Mouse (Mus musculus): ENCODE measurements around the gene Fam166b. TPM values are rescaled to one million over a fixed set of nuclear protein-coding genes. Genes with fewer than 3 reads are reported as not detected.

The Fam166b gene
- total RNA-seq, 2 experiments from 2014 or later: not detected

DNA sequence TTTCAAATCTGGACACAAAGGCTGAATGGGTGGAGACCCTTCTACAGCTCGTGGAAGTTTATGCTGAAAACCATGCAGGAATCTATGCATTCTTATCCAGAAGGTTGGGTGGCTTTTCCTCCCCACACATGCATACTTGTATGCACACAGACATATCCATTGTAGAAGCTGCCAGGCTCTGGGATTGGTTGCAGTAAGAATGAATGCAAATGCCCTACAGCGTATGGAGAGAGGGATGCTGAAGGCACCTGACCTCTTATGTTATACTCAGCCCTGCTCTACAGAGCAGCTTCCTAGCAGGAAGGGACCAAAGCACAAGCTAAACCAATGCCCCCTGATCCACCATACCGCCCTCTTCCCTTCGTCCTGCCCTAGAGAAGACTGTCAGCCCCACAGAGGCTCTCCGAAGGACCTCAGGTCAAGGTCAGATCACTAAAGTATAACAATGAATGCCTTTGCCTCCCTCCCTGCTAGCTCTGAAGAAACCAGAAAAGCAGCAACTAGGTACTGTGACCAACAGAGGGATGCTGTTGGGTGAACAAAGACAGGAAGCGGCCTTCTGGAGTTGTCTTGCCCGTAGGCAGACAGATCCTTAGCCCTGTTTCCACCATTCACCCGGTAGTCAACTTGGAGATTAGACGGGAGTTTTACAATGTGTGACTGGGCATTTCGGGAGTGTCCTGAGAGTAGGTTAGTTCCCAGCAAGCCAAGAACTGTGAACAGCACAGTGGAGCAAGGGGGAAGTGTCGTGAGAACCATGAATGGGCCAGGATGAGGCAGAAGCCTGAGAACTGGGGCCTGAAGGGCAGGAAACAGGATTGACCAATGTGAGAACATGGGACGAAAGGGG, 21.6 kb downstream of the Fam166b start:
- ATAC-seq (replicated peaks; ENCODE audit: low FRiP score, poor library complexity, severe bottlenecking): no peak

DNA sequence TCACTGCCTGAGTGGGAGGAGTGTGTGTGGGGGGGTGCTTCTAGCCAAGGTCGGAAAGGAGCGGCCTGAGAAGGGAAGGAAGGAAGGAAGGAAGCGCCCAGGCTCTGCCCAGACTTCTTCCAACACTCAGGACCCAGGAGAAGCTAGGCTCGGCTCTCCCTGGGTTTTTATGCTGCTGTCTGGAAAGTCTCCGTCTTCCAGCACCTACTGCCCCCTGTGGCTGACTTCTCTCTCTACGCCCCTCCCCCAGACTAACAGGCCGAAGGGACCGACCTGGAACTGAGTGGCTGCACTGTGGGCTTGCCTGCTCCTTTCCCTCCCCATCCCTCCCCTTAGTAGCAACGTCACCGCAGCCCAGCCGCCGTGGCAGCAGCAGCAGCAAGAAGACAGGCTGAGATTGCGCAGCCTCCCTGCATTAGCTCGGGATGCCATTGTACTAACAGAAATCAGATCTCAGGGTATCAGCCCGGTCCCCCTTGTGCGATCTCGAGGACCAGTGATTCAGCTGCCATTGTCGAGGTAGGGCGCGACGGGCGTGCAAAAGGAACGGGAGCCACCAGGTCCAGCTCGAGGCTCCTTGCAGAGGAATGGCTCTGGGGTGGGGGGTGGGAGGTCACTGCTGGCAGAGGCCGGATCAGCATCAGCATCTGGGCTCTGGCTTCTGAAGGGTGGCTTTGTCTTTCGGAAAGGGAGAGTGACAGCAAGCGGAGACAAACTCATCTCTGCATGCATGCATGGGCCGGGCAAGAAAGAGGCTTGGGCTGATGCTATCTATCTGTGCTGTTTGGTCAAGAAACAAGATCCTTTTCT, 22.6 kb downstream of the Fam166b start:
- ATAC-seq (replicated peaks; ENCODE audit: low FRiP score, poor library complexity, severe bottlenecking): no peak

DNA sequence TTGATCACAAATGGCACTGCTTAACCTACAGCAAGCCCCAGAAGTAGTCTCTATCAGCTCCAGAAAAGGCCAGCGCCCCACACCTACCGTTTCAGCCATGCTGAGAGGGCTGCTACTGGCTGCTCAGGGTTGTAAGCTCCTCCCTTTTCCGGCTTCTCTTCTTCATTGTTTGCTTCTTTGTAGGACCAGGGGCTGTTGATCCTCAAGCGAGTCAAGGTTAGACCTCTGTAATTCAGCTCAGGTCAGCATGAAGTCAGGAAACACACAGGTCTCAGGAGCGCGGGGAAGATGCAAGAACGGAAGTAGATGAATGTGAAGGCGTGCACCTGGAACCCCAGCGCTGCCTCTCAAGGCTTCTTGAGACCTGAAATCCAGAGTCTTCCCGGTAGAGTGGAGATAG, 24.2 kb downstream of the Fam166b start:
- no peak for ATAC-seq (replicated peaks; ENCODE audit: low FRiP score, poor library complexity, severe bottlenecking)

DNA sequence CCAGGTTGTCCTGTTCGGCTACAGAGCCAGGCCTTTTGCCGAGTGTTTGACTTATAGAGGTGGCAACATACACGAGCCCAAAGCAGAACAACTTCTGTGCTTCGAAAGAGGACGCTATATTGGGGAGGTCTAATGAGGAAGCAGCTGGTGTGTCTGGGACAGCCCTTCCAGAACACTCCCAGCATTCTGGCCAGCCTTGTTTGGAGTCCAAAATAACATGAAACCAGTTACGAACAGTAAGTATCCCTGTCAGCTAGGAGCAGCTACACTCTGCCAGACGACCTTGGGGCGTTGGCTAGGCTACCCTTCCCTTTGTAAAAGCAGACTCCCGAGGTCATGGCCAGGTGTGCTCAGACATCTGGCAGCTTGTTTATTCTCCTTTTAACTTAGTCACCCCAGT, 26.7 kb downstream of the Fam166b start:
- no peak for ATAC-seq (replicated peaks; ENCODE audit: low FRiP score, poor library complexity, severe bottlenecking)

DNA sequence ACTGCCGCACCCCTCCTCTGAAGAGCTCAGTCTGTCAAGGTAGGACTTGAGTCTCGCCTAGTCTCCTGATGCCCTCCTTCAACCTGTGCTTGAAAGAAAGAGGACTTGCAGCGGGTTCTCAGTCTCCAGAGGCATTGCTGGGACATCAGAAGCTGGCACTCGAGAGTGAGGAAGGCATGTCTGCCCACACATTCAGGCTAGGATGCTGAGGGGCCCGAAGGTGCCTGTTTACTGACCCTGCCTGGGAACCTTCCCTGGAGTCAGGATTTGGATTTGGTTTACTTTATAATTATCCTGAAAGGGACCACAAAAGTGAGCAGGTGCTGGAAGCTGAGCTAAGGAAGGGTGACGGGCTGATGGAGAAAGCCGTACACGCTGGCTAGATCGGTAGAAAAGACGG, 27.4 kb downstream of the Fam166b start:
- ATAC-seq (replicated peaks; ENCODE audit: low FRiP score, poor library complexity, severe bottlenecking): no peak

DNA sequence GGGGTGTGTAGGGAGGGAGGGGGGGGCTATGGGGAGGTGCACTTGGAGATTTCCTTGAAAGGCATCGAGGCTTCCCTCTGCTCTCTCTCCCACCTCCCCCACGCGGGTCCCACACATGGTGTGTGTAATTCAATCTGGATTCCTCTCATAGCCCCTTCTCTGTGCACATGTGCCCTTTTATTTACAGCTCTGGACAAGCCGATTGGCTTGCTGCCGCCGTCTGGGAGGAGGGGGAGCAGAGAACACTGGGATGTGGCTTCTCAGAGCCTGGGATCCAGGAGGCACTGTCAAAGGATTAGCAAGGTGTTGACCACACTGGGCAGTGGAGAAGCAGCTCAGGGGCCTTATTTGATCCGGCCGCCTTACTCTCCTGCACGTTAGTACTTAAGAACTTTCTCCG, 28.0 kb downstream of the Fam166b start:
- ATAC-seq (replicated peaks; ENCODE audit: low FRiP score, poor library complexity, severe bottlenecking): no peak

DNA sequence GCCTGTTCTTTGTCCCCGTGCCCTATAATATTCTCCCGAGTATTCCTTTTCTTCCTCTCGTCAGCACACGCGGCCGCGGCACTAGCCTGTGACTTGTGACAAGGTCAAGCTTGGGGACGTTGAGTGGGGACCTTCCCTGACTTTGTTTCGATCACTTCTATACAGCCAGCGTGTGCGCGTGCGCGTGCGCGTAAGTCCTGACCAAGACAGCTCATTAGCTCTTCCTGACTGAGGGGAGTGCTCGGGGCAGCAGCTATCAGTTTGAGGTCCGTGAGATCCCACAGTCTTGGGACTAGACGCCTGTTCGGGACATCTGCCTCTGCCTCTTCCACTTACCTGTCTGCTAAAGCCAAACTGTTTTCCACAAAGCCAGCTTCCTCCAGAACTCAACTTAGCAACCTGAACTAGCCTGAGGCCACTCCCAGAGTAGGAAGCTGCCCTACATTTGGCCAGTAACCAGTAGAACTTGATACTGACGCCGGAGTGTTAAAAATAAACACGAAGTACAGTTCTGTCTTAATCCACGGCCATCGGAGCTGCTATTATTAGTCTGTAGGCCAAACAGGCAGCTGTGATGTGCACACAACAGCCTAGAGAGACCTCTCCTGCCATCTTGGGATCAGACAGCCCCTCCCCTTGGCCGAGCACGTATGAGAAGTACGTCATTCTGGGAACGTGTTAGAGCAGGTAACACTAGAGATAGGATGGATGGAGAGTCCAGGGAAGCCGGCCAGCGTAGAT, 29.4 kb downstream of the Fam166b start:
- ATAC-seq (replicated peaks; ENCODE audit: low FRiP score, poor library complexity, severe bottlenecking): no peak

DNA sequence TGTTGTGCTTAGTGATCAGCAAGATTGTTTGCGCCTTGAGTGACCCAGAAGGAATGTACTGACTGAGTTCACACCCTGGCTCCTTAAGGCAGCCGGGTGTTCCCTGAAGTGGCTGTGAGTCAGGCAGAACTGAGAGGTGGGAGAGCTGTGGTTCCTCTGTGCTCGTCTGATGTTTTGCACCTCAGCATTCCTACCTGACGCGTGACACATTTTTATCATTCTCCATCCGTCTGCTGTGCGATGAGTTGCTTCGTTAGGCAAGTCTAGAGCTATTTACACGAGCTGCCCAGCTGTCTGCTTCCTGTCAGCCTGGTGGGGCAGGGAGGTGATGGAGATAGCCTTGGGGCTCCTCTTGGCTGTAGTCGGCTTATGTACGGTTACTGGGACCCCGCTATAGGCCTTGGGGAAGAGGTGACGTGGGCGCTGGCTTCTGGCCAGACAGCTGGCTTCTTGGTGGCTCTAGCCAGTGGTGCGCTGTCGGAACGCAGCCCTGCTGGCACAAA, 30.1 kb downstream of the Fam166b start:
- no peak for ATAC-seq (replicated peaks; ENCODE audit: low FRiP score, poor library complexity, severe bottlenecking)

DNA sequence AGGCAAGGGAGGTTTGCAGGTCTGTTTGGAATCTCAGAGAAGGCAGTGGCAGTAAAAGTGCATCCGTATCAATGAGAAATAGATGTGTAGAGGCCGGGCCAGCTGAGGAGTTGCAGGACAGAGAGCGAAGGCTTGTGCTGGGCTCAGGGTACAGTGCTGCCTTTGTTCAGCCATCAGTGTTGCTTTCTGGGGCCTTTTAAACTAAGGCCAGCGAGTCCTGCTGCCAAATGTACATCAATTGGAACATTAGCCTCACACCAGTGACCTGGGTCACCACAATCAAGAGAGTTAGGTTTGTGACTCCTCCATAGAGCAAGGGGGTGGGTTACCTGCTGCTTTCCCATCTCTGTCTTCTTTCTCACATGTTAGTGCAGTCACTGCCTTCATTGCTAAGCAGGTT, 30.9 kb downstream of the Fam166b start:
- no peak for ATAC-seq (replicated peaks; ENCODE audit: low FRiP score, poor library complexity, severe bottlenecking)

DNA sequence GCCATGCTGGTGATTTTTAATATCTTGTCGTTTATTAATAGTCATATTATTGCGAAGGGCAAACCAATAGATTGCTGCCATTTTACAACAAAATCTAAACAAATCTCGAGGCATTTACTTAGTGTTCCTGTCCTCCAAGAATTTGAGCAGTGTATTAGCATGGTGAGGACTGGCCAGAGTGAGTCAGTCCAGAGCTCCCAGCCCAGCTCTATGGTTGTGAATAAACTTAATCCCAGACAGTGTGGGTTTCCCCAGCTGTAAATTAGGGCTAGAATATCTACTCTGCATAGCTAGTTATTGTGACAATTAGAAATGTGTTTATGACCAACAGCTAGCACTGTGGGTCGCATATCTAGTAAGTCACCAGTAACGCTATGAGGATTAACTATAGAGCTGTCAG, 32.6 kb downstream of the Fam166b start:
- ATAC-seq (replicated peaks; ENCODE audit: low FRiP score, poor library complexity, severe bottlenecking): no peak

DNA sequence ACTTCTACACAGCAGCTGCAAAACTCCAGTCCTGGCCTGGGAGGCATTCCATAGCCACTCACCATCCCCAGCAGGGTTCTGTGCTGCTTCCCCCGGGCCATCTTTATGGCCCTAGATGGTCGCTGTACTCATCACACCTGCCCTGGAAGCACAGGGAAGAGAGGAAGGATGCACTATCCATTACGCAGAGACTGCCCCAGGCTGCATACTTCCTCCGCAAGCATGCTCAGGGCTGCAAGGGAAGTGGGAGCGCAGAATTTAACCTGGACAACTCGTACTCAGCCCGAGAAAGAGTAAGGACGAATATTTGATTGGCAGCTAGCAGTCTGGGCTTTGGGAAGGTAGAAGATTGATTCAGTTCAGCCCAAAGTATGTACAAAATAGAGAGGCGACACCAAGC, 33.1 kb downstream of the Fam166b start:
- no peak for ATAC-seq (replicated peaks; ENCODE audit: low FRiP score, poor library complexity, severe bottlenecking)

DNA sequence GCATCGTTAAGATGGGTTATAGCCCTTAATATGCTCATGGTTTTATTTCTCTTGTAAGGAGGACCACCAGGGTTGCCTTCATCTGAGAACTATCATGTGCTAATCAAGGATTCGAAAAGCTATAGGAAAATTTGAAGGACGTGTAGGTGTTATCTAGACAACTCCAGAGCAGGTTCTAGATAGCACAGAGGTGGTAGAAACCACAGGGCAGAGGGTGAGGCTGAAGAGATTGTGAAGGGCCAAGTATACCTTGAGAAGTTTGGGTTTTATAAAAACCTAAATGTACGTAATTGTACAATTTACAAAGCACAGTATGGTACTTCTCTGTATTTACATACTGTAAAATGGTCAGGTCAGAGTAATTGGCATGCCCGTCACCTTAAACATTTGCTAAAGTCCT, 33.8 kb downstream of the Fam166b start:
- no peak for ATAC-seq (replicated peaks; ENCODE audit: low FRiP score, poor library complexity, severe bottlenecking)

DNA sequence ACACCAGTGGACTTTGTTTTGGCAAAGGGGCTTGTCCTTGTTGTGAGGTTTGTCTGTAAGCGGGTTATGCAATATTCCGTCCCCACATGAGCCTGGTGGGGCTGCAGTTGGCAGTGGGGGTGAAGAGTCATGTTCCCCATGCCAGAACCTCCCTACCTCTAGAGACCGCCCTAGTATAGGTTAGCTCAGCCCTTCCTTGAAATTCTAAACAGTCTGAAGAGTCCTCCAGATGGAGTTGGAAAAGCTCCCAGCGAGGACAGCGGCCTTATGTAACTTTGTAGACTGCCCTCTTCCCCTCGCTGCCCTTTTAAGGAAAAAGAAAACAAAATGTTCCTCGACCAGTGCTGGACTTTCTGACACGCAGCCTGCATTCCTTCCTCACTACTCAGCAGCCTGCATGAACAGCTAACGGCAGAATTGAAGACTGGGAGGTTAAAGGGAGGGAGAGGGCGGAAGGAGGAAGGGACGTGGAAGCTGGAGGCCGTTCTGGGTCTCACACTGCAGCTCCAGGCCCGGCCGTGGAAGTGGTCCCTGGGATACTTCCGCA, 34.5 kb downstream of the Fam166b start:
- ATAC-seq (replicated peaks; ENCODE audit: low FRiP score, poor library complexity, severe bottlenecking): no peak

DNA sequence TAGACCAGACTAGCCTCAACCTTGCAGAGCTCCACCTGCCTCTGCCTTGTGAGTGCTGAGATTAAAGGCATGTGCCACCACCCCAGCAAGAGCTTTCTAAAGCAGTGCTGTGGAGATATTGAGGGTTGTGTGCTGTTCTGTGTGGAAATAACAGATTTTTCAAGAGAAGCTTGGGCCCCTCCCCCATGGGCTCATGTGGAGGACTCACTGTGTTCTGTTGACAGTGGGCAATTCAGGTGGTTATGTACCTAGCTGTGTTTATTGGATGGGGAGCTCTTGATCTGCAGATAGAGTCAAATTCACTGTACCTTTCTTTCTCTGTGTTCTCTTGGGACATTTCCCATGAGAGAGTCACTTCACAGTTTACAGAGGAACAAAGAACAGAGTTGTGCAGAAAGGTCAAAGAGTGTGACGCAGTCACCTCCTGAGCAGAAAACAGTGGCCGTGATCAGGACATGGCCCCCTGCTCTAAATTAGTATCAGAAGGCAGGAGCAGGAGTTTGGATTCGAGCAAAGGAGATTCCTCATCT, 37.3 kb downstream of the Fam166b start:
- no peak for ATAC-seq (replicated peaks; ENCODE audit: low FRiP score, poor library complexity, severe bottlenecking)

DNA sequence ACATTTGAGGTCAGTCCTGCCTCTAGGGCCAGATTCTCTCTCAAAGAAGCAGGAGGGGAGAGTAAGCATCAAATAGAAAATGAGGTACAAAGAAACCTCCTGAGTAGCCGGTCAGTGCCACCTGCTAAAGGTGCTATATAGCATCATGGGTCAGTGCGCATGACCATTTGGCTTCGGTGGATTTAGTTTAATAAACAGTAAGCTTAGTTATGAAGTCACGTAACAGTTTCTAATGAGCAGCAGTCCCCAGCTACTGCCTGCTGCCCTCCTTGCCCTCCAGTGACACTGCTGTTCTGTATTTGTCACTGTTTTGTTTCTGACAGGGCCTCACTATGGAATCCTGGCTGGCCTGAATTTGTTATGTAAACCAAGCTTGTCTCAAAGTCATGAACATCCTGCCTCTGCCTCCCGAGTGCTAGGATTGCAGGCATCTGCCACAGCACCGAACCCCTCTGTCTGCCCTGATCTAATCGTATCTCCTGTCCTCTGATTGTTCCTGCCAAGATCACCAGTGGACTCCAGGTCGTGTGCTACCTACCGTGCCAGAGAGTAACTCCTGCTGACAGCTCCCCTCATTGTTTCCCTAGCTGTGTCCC, 39.0 kb downstream of the Fam166b start:
- no peak for ATAC-seq (replicated peaks; ENCODE audit: low FRiP score, poor library complexity, severe bottlenecking)

DNA sequence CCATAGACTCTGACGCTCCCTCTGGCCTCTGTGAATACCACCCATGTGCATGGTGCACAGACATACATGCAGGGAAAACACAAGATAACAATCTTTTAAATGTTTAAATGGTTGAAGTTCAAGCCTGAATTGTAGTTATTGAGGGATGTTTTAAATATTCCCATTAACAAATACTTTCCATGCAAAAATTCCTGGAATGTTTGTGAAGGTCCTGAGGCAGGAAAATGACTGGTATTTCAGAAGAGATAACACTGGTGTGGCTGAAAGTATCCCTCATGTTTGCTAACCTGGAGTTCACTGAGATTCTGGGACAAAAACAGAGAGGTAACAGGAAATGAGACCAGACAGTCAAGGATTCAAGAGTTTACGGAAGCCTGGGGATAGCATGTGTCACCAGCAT, 39.5 kb downstream of the Fam166b start:
- no peak for ATAC-seq (replicated peaks; ENCODE audit: low FRiP score, poor library complexity, severe bottlenecking)

DNA sequence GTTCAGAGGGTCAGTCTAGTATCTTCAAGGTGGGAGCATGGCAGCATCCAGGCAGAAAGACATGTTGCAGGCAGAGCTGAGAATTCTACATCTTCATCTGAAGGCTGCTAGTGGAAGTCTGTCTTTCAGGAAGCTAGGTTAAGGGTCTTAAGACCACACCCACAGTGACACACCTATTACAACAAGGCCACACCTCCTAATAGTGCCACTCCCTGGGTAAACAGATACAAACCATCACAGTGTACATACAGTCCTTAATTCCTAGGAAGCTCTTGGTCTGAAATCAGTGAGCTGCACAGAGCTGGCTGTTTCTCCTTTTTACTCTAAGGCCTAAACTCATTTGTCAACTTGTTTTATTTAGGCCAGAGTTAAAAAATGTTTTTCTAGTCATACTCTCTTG, 42.0 kb downstream of the Fam166b start:
- ATAC-seq (replicated peaks; ENCODE audit: low FRiP score, poor library complexity, severe bottlenecking): no peak

DNA sequence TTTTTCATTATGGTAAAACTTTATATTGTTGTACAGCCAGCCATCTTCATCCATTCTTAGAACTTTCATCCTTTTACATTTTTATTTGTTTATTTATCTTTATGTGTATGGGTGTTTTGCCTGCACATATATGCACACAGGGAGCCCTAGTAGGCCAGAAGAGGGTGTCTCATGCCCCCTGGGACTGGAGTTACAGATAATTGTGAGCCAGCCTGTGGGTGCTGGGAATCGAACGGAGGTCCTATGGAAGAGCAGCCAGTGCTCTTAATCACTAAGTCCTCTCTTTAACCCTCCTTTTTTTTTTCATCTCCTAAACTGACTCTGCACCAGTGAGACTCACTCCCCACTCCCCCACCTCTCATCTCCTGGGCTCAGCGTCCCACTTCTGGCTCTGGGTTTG, 44.4 kb downstream of the Fam166b start:
- no peak for ATAC-seq (replicated peaks; ENCODE audit: low FRiP score, poor library complexity, severe bottlenecking)

DNA sequence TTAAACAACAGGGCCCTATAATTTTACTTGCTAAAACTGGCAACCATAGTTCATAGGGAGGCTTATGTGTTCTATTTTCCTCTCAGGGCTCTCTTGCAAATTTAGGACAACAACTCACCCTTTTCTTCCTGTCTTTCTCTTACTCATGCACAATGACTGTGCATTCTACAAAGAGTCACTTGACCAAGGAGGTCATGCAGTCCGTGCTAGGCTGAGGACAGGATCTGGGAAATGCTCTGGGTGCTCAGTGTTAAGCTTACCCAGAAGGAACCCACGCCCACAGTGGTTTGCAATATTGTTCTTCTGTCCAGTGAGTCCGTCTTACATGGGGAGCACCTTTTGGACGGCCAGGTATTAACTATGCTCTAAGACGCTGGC, 44.9 kb downstream of the Fam166b start:
- ATAC-seq (replicated peaks; ENCODE audit: low FRiP score, poor library complexity, severe bottlenecking): no peak
